Mouse (Mus musculus): ENCODE data around the gene Pdzk1. TPM values are rescaled to one million over a fixed set of nuclear protein-coding genes. Genes with fewer than 3 reads are reported as not detected.

Gene Pdzk1
- total RNA-seq, 2 experiments from 2014 or later = 0.16 to 0.29 TPM

GRCm38 (mm10) chr3:96883690-96884089 is 54.6 kb downstream of the Pdzk1 start:
- no peak for DNase-seq

GRCm38 (mm10) chr3:96902336-96902999 is 73.4 kb downstream of the Pdzk1 start:
- no peak for DNase-seq

- DNase-seq = no peak
These were observed 75.3 kb downstream of the Pdzk1 start, which contains the start of gene Gja5 for GRCm38 (mm10) chr3:96904393-96904792. Gja5 (plus strand) TSS chr3:96904693.

- DNase-seq = peak; percentile 96
These were observed 75.9 kb downstream of the Pdzk1 start, which contains the start of gene Gpr89 for GRCm38 (mm10) chr3:96904851-96905541. Gpr89 (minus strand) TSS chr3:96905346.

GRCm38 (mm10) chr3:96905592-96905991 is 76.5 kb downstream of the Pdzk1 start:
- DNase-seq = no peak

Other genes with a start within 250 kb of the Pdzk1 start
- gene Polr3gl, start 235.1 kb upstream of the Pdzk1 start, total RNA-seq (2021) = 10 to 100 TPM; 20.4 to 24.0 TPM
- gene Ankrd34a, start 232.6 kb upstream of the Pdzk1 start, total RNA-seq (2021) = 1 to 10 TPM; 1.8 to 3.1 TPM
- gene Lix1l, start 228.1 kb upstream of the Pdzk1 start, total RNA-seq (2021) = 10 to 100 TPM; 53.1 to 56.6 TPM
- gene Rbm8a, start 199.4 kb upstream of the Pdzk1 start, total RNA-seq (2021) = 10 to 100 TPM; 56.4 to 57.0 TPM
- 10 to 100 TPM; 26.4 to 26.8 TPM for gene Pex11b, start 193.9 kb upstream of the Pdzk1 start, total RNA-seq (2021)
- under 1 TPM; 0.18 to 0.21 TPM for gene Gm42957, start 193.8 kb upstream of the Pdzk1 start, total RNA-seq (2021)
- 1 to 10 TPM; 1.0 to 1.3 TPM for gene Itga10, start 183.7 kb upstream of the Pdzk1 start, total RNA-seq (2021)
- gene Ankrd35, start 159.2 kb upstream of the Pdzk1 start, total RNA-seq (2021) = under 1 TPM; 0.14 to 0.19 TPM
- 10 to 100 TPM; 23.6 to 27.3 TPM for gene Pias3, start 132.9 kb upstream of the Pdzk1 start, total RNA-seq (2021)
- 1 to 10 TPM; 3.5 to 3.6 TPM for gene Nudt17, start 120.7 kb upstream of the Pdzk1 start, total RNA-seq (2021)
- gene Polr3c, start 101.7 kb upstream of the Pdzk1 start, total RNA-seq (2021) = 10 to 100 TPM; 26.1 to 27.3 TPM
- 10 to 100 TPM; 25.3 to 25.6 TPM for gene Rnf115, start 101.6 kb upstream of the Pdzk1 start, total RNA-seq (2021)
- gene Cd160, start 67 bp downstream of the Pdzk1 start, total RNA-seq (2021) = not detected
- gene Gja5, start 75.4 kb downstream of the Pdzk1 start, total RNA-seq (2021) = 10 to 100 TPM; 55.6 to 60.6 TPM
- 10 to 100 TPM; 17.8 to 22.7 TPM for gene Gpr89, start 76.1 kb downstream of the Pdzk1 start, total RNA-seq (2021)
- not detected for gene Gja8, start 96.7 kb downstream of the Pdzk1 start, total RNA-seq (2021)

All from heart, postnatal 4 days (tissue).